Mouse (Mus musculus): ENCODE data around the gene Tcea2.

Tcea2 gene

GRCm38 (mm10) chr2:181679951-181680715 lies at the start of gene Tcea2:
Gene Tcea2 (plus strand): TSS chr2:181680310.
- DNase-seq = peak; percentile 88 to 89

GRCm38 (mm10) chr2:181632624-181633023 lies 47.5 kb upstream of the Tcea2 start:
- DNase-seq = peak; percentile 18 to 29

GRCm38 (mm10) chr2:181635865-181636264 lies 44.2 kb upstream of the Tcea2 start:
- no peak for DNase-seq

GRCm38 (mm10) chr2:181644361-181644760 lies 35.7 kb upstream of the Tcea2 start:
- peak; percentile 73 to 74 for DNase-seq

- no peak for DNase-seq
These were observed 34.4 kb upstream of the Tcea2 start for GRCm38 (mm10) chr2:181645666-181646065.

- DNase-seq = no peak
These were observed 33.3 kb upstream of the Tcea2 start for GRCm38 (mm10) chr2:181646626-181647472.

GRCm38 (mm10) chr2:181648926-181649325 lies 31.2 kb upstream of the Tcea2 start:
- DNase-seq = peak; percentile 62 to 79

- no peak for DNase-seq
These were observed 27.0 kb upstream of the Tcea2 start for GRCm38 (mm10) chr2:181653065-181653464.

- DNase-seq = no peak
These were observed 26.6 kb upstream of the Tcea2 start for GRCm38 (mm10) chr2:181653523-181653922.

- no peak for DNase-seq
These were observed 23.4 kb upstream of the Tcea2 start, which contains the start of gene Gm29797 for GRCm38 (mm10) chr2:181656734-181657133. Gene Gm29797 (plus strand): TSS chr2:181657034.

GRCm38 (mm10) chr2:181657441-181657840 lies 22.7 kb upstream of the Tcea2 start:
- DNase-seq = no peak

GRCm38 (mm10) chr2:181658528-181658927 lies 21.6 kb upstream of the Tcea2 start:
- peak; percentile 42 to 52 for DNase-seq

- peak in 1 of 2 experiments; percentile 47 for DNase-seq
These were observed 21.1 kb upstream of the Tcea2 start for GRCm38 (mm10) chr2:181658930-181659555.

GRCm38 (mm10) chr2:181659609-181660055 lies 20.5 kb upstream of the Tcea2 start:
- peak; percentile 90 to 92 for DNase-seq

GRCm38 (mm10) chr2:181662620-181663297 lies 17.4 kb upstream of the Tcea2 start:
- no peak for DNase-seq

- no peak for DNase-seq
These were observed 16.8 kb upstream of the Tcea2 start for GRCm38 (mm10) chr2:181663298-181663630.

- DNase-seq = peak; percentile 51 to 52
These were observed 9.7 kb upstream of the Tcea2 start for GRCm38 (mm10) chr2:181670285-181670912.

GRCm38 (mm10) chr2:181670913-181671311 lies 9.2 kb upstream of the Tcea2 start:
- DNase-seq = peak; percentile 36 to 57

- peak in 1 of 2 experiments; percentile 49 for DNase-seq
These were observed 8.8 kb upstream of the Tcea2 start, which contains the start of gene Sox18 for GRCm38 (mm10) chr2:181671326-181671725. Gene Sox18 (minus strand): TSS chr2:181671640.

- DNase-seq = no peak
These were observed 8.1 kb upstream of the Tcea2 start for GRCm38 (mm10) chr2:181671984-181672383.

- peak in 1 of 2 experiments; percentile 56 for DNase-seq
These were observed 6.6 kb upstream of the Tcea2 start for GRCm38 (mm10) chr2:181673501-181673900.

GRCm38 (mm10) chr2:181674934-181675333 lies 5.2 kb upstream of the Tcea2 start:
- no peak for DNase-seq

All from cerebellum, postnatal 10 days (tissue).